Mouse (Mus musculus) urinary bladder, postnatal 36 days (tissue): Measurements from ENCODE around the gene E130114P18Rik.

Experiments used
- DNase-seq, 2 experiments: peaks; one replicate each; pipeline ENCODE4 v3.0.0; 2022; ENCODE audit warnings: low spot score in 2 of 2, mixed read lengths in 1 of 2

Gene E130114P18Rik

DNA sequence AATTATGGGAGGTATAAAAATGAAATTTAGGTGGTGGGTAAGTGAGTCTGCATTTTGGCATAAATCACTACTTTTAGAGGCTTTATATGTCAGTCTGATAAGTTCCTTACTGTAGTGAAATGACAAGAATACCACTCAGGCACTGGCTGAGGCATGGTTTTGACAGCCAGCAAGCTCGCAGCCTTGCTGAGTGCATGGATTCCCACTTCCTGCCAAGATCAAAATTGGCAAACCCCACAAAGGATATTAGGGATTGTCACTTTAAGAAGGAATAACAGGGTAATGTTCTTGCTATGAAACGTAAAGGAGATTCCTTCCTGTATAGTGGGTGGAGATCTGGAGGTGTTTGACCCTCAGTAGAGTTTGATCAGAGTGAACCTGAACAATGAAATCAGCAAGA is 27.4 kb upstream of the E130114P18Rik start:
- DNase-seq = no peak

DNA sequence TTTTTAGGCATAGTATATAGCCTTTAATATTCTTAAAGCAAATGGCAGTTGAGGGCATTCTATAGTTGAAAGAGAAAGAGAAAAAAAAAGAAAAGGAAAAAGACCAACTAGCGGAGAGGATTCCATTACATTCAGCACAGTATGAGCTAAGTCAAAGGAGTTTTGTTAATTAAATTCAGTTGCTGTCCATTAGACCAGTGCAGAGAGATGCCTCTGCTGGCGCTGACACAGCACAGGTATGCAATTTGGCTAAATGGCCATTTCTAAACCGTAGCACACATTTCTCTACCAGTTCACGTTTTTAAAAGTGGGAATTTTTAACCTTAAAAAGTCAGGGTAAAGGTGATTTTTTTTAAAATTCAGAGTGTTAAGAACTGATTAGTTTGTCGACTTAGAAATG is 26.8 kb upstream of the E130114P18Rik start:
- no peak for DNase-seq

DNA sequence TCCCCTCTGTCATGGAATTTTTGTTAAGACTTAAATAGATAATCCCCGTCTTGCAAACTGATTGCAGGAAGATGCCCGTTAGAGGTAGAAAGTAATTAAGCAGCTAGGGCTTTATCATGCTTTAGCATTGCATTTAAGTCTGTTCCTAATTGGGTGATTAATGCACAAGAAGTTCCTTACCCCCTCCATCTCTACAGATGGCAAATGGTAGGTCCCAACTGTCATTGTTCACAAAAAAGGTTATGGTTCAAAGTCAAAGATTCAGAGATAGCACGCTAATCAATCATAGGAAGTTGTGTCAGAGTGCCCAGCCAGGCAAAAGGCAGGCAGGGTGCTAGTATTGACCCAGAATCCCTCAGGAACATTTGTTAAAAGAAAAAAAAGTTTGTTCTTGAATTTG is 25.9 kb upstream of the E130114P18Rik start:
- DNase-seq = no peak

DNA sequence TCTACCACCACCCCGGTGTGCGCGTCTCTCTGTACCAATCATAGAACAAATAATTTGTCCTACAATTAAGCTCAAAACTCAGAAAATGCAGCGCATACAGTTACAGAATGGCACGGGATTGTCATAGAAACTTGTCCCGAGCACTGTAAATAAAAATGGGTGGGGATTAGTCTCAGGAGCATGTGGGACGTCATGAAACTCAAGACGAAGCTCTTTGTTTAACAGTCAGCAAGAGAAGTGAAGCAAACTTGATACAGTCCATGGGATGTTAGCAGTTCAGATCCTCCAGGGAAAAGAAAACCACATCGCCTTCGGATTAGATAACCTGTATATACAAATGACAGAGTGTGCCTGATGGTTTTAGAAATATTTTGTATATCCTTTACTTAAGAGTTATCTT is 18.6 kb upstream of the E130114P18Rik start:
- no peak for DNase-seq

DNA sequence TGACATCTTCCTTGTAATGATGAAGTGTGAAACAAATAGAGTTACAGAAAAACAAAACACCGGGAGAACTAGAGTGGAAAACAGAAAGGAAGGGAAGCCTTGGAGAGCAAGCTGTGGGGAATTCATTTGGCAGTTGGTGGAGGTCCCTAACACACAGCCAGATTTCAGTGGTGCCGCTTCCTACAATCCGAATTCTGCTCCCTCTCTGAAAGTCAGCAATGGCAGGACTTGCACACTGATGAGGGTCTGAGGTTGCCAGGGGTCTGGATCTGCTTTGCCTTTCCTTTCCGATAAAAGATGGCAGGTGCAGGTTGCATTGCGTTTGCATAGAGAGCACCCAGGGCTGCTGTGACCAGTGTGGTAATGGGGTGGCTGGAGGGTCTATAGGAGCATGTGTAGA is 18.1 kb upstream of the E130114P18Rik start:
- no peak for DNase-seq

DNA sequence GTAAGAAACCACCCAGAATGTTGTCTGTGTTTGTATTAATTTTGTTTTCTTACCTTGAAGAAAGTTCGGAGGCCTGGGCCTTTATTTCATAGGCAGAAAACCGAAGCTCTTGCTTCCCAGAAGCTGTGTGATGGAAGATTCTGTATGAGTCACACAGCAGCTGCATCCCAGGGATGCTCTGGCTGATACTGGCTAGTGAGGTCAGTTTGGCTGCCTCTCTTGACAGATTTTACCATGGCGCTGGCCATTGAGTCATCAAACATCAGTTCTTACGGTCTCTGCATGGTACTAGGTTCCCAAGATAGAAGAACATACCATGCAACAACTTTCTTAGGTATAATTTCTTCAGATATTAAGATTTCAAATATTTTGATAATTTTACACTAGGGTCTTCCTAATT is 17.0 kb upstream of the E130114P18Rik start:
- no peak for DNase-seq

DNA sequence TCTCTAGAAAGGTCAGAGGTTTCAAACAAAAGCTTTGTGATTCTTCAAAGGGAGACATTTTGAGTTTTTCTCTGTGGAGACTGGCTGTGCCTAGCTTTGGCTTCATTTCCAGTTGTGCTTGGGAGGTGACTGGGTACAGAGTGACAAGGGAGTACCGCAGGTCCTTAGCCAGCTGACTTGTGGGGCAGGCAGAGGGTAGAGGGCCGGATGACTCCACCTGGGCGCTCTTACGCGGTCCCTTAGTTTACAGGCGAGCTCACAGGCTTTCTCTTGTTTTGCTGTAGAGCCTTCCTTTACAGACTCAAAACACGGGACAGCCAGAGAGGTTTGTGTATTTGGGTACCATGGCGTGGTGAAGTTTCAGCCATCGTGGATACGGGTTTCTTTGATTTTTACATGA is 16.1 kb upstream of the E130114P18Rik start:
- DNase-seq = no peak

DNA sequence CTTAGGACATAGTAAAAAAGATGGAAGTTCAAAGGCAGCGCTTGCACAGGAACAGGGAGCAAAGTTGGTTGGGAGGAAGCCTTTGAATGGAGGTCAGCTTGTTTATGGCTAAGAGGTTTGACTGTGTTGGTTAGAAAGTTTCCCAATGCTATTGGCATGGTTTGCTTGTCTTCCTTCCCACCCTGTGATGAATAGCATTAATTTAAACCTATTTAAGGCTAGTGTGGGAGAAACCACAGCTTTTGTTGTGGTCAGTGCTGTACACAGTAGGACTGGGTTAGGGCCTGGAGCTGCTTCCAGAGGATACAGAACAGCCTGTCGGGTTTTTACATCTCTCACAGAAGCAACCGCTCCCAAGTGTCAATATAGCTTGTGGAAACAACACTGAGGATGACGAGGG is 10.7 kb upstream of the E130114P18Rik start:
- DNase-seq = no peak

DNA sequence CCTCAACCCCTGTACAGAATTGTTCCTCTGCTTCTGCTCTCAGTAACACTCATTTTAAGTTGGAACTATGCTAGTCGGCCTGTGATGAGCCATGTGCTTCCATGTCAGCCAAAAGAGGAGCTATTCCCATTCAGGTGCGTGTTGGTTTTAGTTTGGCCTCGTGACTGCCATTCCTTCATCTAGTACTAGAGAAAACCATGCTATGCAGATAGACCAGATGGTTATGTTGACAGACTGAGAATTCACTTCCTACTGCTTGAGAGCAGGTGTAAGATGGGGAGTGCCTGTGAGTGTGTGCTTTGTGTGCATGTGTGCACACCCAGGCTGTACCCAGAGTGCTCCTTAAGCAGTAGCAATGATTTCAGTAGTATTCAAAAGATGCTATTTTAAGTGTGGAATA is 9.6 kb upstream of the E130114P18Rik start:
- no peak for DNase-seq

DNA sequence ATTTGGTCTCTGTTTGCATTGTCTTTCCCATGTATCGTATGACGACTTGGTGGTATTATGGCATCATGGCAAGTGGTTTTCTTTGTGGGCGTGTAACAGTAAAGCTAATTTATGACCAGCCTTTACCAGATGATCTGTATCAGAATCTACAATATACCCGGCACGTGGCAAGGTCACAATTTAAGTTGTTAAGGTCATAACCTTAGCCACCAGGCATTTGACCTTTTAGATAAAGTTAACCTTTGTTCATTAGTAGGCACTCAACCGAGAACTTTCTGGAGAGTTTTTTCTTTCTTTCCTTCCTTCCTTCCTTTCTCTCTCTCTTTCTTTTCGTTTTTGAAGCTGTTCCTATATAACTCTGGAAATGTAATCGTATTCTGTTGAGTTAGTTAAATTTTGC is 8.7 kb upstream of the E130114P18Rik start:
- DNase-seq = no peak

DNA sequence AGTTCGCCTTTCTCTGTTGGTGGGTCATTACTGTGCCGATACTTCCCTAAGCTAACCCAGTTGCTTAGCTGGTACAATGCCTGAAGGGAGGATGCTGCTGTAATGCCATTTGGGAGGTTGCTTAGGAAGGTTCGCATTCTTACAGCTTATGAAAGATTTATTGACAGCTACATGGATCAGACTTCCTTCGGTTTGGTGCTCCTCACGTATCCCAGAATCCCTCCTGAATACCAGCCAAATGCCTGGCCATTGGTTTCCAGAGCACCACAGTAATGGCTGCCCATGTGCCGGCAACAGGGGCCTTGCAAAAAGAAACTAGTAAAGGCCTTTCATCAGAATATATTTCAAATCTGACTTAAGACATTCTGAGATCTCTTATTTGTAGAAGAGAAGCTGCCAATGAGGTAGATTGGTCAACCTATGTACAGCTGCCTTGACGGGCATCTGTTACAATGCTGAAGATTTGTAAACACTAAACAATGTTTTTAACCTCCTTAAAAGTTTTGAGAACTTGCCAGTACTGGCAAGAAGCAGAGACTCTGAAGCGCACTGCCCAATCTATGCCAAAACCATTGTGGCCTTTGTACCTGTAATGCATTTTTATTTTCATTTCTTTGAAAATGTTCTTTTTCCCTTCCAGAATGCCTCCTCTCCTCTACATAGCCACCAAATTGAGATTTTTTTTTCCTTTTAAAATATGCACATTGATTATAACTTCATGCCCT is 7.8 kb upstream of the E130114P18Rik start:
- DNase-seq = no peak

DNA sequence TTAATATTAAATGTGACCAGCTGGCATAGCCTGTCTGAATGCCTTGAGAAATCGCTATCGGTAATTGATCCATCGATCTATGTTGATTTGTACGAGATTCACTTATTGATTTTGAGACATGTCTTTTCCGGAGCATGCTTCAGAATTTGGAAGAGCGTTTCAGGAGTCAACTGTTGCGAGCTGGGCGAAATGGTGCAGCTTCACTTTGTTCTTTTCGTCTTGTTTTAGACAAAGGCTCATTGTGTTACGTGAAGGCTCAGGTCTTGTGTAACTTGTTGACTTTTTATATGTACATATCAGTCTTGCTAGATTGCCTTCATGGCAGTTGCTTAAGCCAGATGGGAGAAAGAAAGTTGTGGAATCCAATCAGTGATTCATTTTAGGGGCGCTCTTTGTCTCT is 6.4 kb upstream of the E130114P18Rik start:
- no peak for DNase-seq

DNA sequence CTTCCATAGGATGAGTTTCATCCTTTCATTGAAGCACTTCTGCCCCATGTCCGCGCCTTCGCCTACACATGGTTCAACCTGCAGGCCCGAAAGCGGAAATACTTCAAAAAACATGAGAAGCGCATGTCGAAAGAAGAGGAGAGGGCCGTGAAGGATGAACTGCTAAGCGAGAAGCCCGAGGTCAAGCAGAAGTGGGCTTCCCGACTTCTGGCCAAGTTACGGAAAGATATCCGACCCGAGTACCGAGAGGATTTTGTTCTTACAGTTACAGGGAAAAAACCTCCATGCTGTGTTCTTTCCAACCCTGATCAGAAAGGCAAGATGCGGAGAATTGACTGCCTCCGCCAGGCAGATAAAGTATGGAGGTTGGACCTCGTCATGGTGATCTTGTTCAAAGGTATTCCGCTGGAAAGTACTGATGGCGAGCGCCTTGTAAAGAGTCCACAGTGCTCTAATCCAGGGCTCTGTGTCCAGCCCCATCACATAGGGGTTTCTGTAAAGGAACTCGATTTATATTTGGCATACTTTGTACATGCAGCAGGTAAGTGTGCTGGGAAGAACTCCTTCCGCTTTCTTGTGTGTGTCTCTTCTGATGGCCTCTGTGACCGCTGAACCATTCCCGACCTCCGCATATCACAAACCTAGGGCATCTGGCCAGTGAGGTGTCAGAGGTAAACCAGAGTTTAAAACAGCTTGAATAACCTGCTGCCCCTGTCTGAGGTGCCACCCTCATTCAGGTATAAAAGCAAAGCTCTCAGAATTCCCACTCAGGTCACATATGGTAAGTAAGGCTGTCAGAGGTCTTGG is 5.4 kb upstream of the E130114P18Rik start:
- no peak for DNase-seq

DNA sequence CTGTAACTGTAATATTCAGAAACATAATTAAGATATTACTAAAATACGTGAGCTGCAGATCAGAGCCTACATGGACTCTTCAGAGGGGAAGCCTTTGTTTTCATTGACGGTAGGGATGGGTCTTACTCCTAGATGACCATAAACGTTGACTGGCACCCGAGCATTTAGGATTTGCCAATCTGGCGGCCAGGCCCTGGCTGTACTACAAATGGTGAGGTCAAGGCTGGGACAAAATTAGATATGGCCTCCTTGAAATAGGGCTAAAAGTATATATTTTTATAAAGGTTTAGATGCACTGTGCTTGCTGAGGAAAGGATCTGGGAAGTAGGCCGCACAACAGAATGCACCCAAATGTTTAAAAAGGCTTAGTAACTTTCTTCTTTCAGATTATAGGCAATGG is 4.6 kb upstream of the E130114P18Rik start:
- no peak for DNase-seq

DNA sequence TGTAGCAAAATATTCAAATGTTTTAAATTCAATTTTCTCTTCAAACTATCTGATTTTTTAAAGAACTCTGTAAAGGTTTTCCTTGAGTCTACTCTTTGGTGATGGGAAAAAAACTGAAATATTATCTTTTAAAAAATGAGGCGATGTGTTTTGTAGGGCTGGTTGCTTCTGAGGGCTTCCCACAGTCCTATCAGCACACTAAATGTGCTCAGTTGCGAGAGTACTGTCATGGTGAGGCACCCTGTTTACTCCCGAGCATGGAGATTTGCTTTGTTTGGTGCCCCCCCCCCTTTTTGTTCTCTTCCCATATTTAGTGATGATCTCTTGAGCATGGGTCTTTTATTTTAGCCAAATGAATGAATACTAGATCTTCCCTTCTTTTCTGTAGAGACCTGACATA is 4.2 kb upstream of the E130114P18Rik start:
- no peak for DNase-seq

DNA sequence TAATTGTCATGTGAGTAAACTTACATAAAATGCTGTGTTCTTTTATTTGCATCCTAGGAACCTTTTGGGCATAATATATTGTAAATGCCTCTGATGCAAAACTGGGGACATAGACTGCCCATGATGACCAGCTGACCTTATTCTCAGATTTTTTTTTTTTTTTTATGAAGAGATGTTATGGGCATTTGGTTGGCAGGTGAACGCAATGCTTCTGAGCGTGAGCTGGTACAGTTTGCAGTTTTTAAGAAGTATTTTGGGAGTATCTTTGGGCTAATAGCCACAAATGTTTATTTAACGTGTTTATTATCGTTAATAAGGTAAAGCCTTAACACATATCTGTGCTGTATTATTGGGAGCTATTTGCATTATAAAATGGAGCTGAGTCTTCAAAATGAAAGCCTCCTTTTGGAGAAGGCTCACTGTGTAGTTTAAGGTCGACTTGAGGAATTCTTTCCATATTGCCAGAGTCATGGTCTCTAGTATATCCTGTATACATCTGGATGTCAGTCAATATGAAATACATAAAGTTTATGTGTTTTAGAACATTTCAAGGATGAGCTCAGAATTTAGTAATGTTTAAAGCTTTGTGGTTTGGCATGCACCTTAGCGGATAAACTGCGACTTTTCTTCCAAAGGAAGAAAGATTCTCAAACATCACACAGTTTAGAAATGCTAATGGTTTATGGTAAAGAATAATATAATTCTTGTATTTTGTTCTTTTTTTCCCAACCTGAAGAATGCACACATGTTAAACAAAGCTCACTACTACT is 3.0 kb upstream of the E130114P18Rik start:
- no peak for DNase-seq

DNA sequence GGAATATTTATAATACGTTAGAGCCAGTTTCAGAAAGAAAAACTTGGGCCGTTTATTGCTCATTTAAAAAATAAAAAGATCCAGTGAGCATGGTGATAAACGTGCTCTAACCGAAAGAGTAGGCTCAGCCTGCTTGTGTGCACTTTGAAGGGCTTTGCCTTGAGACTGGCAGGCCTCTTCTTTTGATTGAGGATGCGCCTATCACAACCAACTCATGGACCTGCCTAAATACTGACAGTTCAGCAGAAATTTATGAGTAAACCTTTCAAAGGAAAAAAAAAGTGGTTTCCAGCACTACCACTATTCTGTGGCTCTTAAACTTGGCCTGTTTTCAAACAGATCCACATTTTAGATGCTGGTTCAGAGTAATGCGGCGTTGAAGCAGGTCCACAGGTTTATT is 2.1 kb upstream of the E130114P18Rik start:
- DNase-seq = no peak

DNA sequence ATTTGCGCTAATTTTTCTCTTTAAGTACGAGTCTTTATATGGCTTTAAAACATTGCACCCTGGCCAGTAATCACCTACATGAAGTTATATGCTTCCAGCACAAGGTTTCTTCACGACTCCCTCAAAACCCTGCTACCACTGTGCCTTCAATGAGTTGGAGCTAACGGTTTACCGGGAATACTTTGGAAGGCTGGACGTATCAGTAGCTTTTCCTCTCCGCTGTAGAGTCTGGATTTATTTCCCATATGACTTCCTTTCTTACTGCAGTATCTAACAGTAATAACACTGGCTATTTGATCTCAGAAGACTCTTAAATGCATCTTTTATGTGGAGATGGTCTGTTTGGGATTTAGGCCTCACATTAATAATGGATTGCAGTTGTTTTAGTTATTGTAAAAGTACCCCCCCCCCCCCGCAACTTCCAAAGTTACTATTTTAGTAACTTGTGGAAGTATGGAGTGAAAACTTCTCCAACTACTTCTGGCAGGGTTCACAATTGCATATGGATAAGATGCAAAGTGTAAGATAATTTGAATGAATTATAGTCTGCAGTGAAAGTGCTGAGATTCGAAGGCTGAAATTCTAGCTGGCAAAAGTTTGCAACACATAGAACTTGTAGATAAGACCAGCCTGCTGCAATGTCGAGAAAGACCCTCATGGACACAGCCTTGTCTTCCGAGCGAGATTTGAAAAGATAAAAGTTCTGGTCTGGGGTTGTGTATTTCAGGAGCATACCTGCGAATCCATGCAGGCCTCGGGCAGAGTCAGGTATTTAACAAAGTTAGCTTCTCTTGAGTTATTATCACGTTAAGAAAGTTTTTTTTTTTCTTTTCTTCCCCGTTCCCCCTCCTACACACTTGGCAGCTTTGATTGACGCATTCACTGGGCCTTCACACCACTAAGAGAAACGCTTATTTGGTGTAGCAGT is 1.4 kb upstream of the E130114P18Rik start:
- no peak for DNase-seq

DNA sequence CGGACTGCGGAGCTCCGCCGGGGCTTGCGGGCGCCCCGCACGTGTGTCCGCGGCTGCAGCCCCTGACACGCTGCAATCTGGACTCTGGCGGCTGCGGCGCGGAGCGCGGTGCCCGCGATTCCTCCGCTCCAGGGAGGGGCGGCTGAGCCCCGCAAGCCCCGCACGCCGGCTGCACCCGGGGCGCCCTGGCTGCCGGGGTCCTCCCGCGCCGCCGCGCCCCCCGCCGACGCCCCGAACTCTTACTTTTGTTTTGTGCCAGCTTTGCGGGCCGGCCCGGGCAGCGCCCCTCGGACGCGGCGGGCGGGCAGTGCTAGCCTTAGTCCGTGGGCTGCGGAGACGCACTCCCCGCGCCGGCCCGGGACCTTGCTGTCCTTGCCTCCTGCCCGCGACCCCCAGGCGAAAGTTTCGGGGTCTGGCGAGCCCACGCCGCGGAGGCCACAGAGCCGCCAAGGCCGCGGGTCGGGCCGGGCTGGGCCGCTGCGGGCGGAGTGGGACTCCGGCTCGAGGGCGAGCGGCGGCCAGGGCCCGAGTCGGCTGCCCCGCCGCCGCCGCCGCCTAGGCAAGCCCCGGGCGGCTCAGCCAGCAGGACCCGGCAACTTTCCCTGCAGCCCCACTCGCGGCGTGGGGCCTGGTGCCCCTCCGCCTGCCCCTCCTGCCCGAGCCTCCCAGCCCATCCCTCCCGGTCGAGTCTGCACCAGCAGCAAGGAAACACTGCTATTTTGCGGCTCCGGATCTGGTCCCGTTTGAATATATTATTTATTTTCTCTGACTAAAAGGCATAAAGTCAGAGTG is 529 bp upstream of the E130114P18Rik start:
- peak in 1 of 2 experiments; percentile 43 for DNase-seq

DNA sequence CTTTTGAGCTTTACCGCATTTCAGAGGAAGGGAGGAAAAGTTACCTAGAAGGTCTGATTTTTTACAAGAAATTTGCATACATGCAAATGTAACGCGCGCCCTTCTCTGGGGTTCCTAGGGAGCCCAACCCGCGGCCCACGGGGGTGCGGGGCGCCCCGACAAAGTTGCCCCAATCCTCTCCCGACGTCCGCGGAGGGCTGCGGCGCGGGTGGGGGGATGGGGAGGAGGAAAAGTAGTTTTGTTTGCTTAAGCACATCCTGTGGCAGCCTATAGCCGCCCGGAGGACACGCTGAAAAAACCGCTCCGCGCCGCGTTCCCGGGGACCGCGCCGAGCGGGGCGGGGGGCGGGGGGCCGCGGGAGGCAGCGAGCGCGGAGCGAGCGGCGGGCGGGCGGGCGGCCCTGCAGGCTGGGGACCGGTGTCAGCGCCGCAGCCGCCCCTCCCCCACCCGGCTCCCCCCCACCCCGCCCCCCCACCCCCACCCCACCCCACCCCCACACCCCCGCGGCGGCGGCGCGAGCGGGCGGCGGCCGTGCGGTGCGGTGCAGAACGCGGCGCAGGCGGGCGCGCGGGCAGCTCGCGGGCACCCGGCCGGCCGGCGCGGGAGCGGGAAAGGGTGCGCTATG is 685 bp downstream of the E130114P18Rik start:
- DNase-seq = peak; percentile 52
